Mouse (Mus musculus): ENCODE results near the gene Uqcrq.

The Uqcrq gene

DNA sequence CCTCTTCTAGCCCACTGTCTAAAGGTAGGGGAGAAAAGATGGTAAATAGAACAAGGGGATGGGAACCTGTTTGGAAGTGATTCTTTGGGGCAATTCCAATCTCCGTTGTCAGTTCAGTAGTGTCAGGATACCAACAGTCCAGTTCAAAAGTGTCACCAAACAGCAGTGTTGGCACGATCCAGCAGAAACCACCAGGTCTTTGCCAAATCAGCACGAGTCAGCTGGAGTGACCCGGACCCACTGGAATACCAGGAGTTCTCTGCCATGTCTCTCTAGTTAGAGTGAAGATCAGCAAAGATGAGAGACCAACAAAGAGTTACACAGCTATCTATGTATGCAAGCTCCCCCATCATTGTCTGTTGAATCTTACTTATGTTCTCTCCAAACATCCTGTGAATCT, 16.8 kb downstream of the Uqcrq start:
- no peak for DNase-seq (ENCODE audit: inconsistent ontology term)

DNA sequence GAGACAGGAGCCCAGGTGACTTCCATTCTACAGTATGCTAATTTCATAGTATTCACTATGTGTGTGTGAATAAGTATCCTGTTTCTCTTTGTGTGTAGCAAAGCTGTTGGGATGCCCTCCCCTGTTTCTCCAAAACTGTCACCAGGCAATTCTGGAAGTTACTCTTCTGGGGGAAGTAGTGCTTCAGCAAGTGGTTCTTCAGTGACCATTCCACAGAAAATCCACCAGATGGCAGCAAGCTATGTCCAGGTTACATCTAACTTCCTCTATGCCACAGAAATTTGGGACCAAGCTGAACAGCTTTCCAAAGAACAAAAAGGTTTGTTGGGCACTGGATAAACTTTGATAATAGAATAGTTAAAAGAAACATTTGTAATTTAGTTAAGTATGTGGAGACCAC, 18.9 kb downstream of the Uqcrq start:
- no peak for DNase-seq (ENCODE audit: inconsistent ontology term)

DNA sequence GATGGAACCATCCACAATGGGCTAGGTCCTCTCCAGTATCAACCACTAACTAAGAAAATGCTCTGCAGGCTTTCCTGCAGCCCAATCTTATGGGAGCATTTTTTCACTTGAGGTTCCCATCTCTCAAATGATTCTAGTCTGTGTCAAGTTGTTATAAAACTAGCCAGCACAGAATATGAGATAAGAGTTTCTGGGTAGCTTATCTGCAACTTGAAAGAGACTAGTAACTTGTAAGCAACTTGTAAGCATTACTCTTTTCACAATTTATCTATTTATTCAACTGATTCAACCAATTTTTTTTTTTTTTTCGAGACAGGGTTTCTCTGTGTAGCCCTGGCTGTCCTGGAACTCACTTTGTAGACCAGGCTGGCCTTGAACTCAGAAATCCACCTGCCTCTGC, 27.0 kb downstream of the Uqcrq start:
- no peak for DNase-seq (ENCODE audit: inconsistent ontology term)

DNA sequence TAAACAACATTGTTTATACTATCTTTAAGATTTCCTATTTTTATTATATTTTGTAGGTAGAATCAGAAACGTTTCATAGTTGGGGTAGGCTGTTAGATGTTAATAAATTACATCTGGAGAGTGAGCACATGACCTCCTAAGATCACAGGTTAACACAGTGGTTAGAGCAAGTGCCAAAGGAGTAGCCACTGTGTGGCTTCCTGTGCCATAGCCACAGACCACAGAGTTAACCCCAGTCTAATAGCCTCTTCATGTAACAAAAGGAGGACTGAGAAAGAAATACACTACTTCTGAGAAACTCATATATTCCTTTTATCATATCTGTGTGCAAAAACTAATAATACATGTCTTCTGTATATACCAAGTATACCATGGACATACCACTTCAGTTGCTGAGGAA, 36.8 kb downstream of the Uqcrq start:
- no peak for DNase-seq (ENCODE audit: inconsistent ontology term)

DNA sequence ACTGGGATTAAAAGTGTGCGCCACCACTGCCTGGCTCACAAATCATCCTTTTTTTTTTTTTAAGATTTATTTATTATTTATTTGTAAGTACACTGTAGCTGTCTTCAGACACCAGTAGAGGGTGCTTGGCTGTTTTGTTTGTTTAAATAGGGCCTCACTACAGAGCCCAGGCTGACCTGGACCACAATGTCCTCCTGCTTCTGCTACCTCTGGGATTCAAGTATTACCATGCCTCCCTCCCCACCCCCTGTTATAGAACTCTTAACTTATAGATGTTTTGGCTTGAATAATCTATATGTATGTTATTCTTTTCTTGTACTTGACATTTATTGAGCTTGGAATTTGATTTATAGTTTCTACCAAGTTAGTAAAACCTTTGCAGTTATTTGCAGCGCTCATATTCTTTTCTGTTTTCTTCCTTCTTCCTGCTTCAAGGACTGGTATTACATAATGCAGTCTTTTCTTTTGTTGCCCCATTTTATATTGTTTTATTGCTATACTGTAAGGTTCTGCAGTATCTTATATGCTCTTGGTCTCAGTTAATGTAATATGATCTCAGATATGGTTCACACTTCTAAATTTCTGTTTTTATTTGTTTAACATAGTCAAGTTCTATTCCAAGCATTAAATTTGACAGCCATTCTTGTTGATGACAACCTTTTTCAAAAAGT, 46.7 kb downstream of the Uqcrq start:
- DNase-seq (ENCODE audit: inconsistent ontology term), result no peak

DNA sequence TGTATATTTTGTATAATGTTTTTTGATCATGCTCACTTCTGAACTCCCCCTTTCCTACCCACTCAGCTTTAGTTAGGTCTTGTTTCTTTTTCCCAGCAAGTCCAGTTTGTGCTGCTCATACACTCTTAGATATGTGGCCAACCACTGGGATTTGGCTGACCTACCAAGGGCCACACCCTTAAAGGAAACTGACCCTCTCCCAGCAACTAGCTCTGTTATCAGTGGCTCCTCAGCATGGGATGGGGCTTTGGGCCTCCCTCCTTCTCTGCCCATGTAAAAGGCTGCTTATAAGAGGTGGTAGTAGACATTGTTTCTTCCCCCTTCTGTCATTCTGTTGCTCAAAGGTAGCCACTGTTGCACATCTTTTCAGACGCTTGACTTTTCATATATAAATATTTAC, 51.7 kb downstream of the Uqcrq start:
- no peak for DNase-seq (ENCODE audit: inconsistent ontology term)
